Mouse (Mus musculus) embryonic facial prominence, embryonic 11.5 days (tissue): Measurements from ENCODE around the gene Blmh. TPM values are rescaled to one million over a fixed set of nuclear protein-coding genes. Genes with fewer than 3 reads are reported as not detected.

Experiments
- ATAC-seq: fragments of 200-750 bp; cut with Nextera tagmentation; replicated peaks from 2 replicates; pipeline ENCODE4 v1.8.0; 2017; ENCODE audit warnings: low read depth; ENCODE audit not compliant: insufficient number of reproducible peaks, low FRiP score, low TSS enrichment
- DNase-seq: peaks from one replicate; pipeline ENCODE4 v3.0.0-alpha.2; 2015; ENCODE audit warnings: low spot score
- H3K27ac ChIP-seq: fragments of 300-500 bp; sonication (generic); replicated peaks from 2 replicates; pipeline ENCODE4 v1.5.1; 2014; ENCODE audit warnings: mild to moderate bottlenecking, low read depth, low read length, control low read depth
- H3K27me3 ChIP-seq: fragments of 300-500 bp; sonication (generic); 2 replicates; pipeline ENCODE4 v1.6.1; 2014; ENCODE audit warnings: mild to moderate bottlenecking, low read length, moderate library complexity, mixed read lengths; ENCODE audit not compliant: control insufficient read depth, insufficient read depth
- H3K36me3 ChIP-seq: fragments of 300-500 bp; sonication (generic); replicated peaks from 2 replicates; pipeline ENCODE4 v1.6.1; 2014; ENCODE audit warnings: low read depth, mild to moderate bottlenecking, low read length, moderate library complexity, mixed read lengths; ENCODE audit not compliant: control insufficient read depth, insufficient read depth
- H3K4me1 ChIP-seq: fragments of 300-500 bp; sonication (generic); 2 replicates; pipeline ENCODE4 v1.6.1; 2014; ENCODE audit warnings: low read length, mixed read lengths; ENCODE audit not compliant: control insufficient read depth, insufficient read depth
- H3K4me2 ChIP-seq: fragments of 300-500 bp; sonication (generic); 2 replicates; pipeline ENCODE4 v1.6.1; 2014; ENCODE audit warnings: low read depth, mild to moderate bottlenecking, control low read depth, low read length, moderate library complexity
- H3K4me3 ChIP-seq: fragments of 300-500 bp; sonication (generic); 2 replicates; pipeline ENCODE4 v1.5.1; 2014; ENCODE audit warnings: low read depth, low read length, control low read depth
- H3K9ac ChIP-seq: fragments of 300-500 bp; sonication (generic); replicated peaks from 2 replicates; pipeline ENCODE4 v1.6.1; 2014; ENCODE audit warnings: mild to moderate bottlenecking, control low read depth, low read length
- H3K9me3 ChIP-seq: fragments of 300-500 bp; sonication (generic); replicated peaks from 2 replicates; pipeline ENCODE4 v1.6.1; 2016; ENCODE audit warnings: mild to moderate bottlenecking, low read length, inconsistent platforms, mixed read lengths; ENCODE audit not compliant: control insufficient read depth
- WGBS: fragments of 180-500 bp; shearing (Covaris S2); extraction: QIAGEN DNeasy Blood & Tissue Kit; methylation state at CpG from one replicate; pipeline ENCODE4 v1.1.7; 2014; 5-methylcytosine and 5-hydroxymethylcytosine counted together
- polyA plus RNA-seq: library from polyadenylated mRNA; unstranded; fragments of >200 nt; fragmentation: Nextera tagmentation; extraction: Ambion mirVana; gene quantifications from 2 replicates; pipeline ENCODE4 v1.2.1, GENCODE M21; 2014

Blmh gene
- polyA plus RNA-seq, 1 experiment from 2014 or later, result 187 TPM

- Histone ChIP-seq H3K4me3 (no peak overlapping the region), H3K36me3 (no peaks in the 10 kb centered on the region), H3K9me3 (no peaks in the 10 kb centered on the region), H3K27ac (no peak overlapping the region), H3K4me1 (no peaks in the 10 kb centered on the region), H3K4me2 (no peak overlapping the region), H3K9ac (no peak overlapping the region), H3K27me3 (no peaks in the 10 kb centered on the region)
- WGBS, result 94% methylated on average over 3 of the region's 3 CpGs
- no peak for ATAC-seq
- DNase-seq, result no peak
These were observed 103.5 kb downstream of the Blmh start for GRCm38 (mm10) chr11:77028157-77028556.

DNA sequence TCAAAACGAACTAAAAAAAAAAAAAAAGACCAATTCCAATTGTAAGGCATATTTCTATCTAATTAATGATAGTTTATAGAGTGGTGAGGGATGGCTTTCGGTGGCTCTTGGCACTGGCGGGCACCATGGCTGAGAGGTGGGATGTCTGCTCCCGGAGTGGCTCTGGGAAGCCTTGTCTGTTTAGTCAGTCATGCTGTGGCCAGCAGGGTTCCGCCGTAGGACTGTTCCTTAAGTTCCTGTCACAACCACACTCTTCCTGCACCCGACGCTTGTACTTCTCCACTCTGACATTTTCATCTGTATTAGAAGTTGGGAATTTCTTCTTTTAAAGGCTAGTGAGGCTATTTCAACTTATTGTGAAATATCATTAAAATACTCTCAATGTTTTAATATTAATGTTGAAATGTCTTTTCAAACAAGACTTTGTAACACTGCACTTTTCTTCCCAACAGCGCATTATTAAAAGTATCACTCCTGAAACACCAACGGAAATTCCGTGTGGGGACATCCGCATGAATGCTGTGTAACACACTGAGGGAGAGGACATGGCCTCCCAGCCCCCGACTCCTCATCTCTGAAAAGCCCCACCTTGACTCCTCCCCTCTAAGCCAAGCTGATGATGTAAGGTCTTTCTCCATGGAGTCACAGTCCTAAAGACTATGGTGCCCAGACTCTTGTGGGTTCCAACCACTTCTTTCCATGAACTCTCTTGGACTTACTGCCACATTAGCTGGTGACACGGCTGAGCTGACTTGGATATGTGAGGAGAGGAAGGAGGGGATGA, 106.7 kb downstream of the Blmh start:
- Histone ChIP-seq H3K27ac (no peak overlapping the region), H3K36me3 (no peaks in the 10 kb centered on the region), H3K9ac (no peak overlapping the region), H3K27me3 (no peaks in the 10 kb centered on the region), H3K4me3 (no peak overlapping the region), H3K9me3 (no peaks in the 10 kb centered on the region), H3K4me1 (no peaks in the 10 kb centered on the region), H3K4me2 (no peak overlapping the region)
- WGBS, result 76% methylated on average over 14 of the region's 14 CpGs
- DNase-seq (no peak), ATAC-seq (no peak)

Other genes with a start within 250 kb of the Blmh start
- 0.24 TPM in 1 of 2 replicates, not detected in the other for gene Trarg1, start 245.0 kb upstream of the Blmh start, polyA plus RNA-seq
- gene Gosr1, start 161.2 kb upstream of the Blmh start, polyA plus RNA-seq, result 28.5 and 29.7 TPM in 2 replicates
- gene Cpd, start 77.8 kb upstream of the Blmh start, polyA plus RNA-seq, result 14.3 and 15.0 TPM in 2 replicates
- gene Tmigd1, start 22.6 kb upstream of the Blmh start, polyA plus RNA-seq, result not detected in 2 replicates
- 0.86 and 1.0 TPM in 2 replicates for gene Slc6a4, start 73.8 kb downstream of the Blmh start, polyA plus RNA-seq
- gene Nsrp1, start 153.6 kb downstream of the Blmh start, polyA plus RNA-seq, result 59.8 and 63.1 TPM in 2 replicates